Mouse (Mus musculus) limb, embryonic 14.5 days (tissue): ENCODE measurements around the gene Gtf2e1. TPM values are rescaled to one million over a fixed set of nuclear protein-coding genes. Genes with fewer than 3 reads are reported as not detected.

Experiments
- ATAC-seq: fragments of 200-750 bp; cut with Nextera tagmentation; 2 replicates; pipeline ENCODE4 v1.8.0; 2017; ENCODE audit warnings: low read depth, moderate number of reproducible peaks, moderate TSS enrichment; ENCODE audit not compliant: low FRiP score
- DNase-seq: peaks from one replicate; pipeline ENCODE4 v3.0.0-alpha.2; 2015; ENCODE audit warnings: low spot score
- H3K27ac ChIP-seq: fragments of 300-500 bp; sonication (generic); replicated peaks from 2 replicates; pipeline ENCODE4 v1.5.1; 2014; ENCODE audit warnings: low read depth, mild to moderate bottlenecking, low read length, moderate library complexity, mixed read lengths
- H3K27me3 ChIP-seq: fragments of 300-500 bp; sonication (generic); 2 replicates; pipeline ENCODE4 v1.6.1; 2014; ENCODE audit warnings: low read length, mixed read lengths; ENCODE audit not compliant: control insufficient read depth, insufficient read depth
- H3K36me3 ChIP-seq: fragments of 300-500 bp; sonication (generic); 2 replicates; pipeline ENCODE4 v1.6.1; 2014; ENCODE audit warnings: mild to moderate bottlenecking, low read length, moderate library complexity, mixed read lengths; ENCODE audit not compliant: control insufficient read depth, insufficient read depth
- H3K4me1 ChIP-seq: fragments of 300-500 bp; sonication (generic); 2 replicates; pipeline ENCODE4 v1.6.1; 2014; ENCODE audit warnings: antibody characterized with exemption, low read length, mixed read lengths; ENCODE audit not compliant: control insufficient read depth, insufficient read depth
- H3K4me2 ChIP-seq: fragments of 300-500 bp; sonication (generic); replicated peaks from 2 replicates; pipeline ENCODE4 v1.6.1; 2014; ENCODE audit warnings: low read depth, mild to moderate bottlenecking, low read length, moderate library complexity; ENCODE audit not compliant: severe bottlenecking
- H3K4me3 ChIP-seq: fragments of 300-500 bp; sonication (generic); replicated peaks from 2 replicates; pipeline ENCODE4 v1.5.1; 2014; ENCODE audit warnings: low read length
- H3K9ac ChIP-seq: fragments of 300-500 bp; sonication (generic); 2 replicates; pipeline ENCODE4 v1.6.1; 2014; ENCODE audit warnings: mild to moderate bottlenecking, low read depth, low read length, moderate library complexity; ENCODE audit not compliant: severe bottlenecking
- H3K9me3 ChIP-seq: fragments of 300-500 bp; sonication (generic); 2 replicates; pipeline ENCODE4 v1.6.1; 2016; ENCODE audit warnings: low read length; ENCODE audit not compliant: control insufficient read depth
- POLR2A ChIP-seq: fragments of 200-500 bp; IDR thresholded peaks from 2 replicates; pipeline ENCODE4 v1.8.0; 2012; ENCODE audit warnings: inconsistent platforms, mild to moderate bottlenecking, moderate library complexity, borderline replicate concordance; ENCODE audit not compliant: insufficient read depth, insufficient read length; ENCODE audit errors: extremely low read depth
- WGBS: fragments of 180-500 bp; shearing (Covaris S2); extraction: QIAGEN DNeasy Blood & Tissue Kit; methylation state at CpG from one replicate; pipeline ENCODE4 v1.1.7; 2014; 5-methylcytosine and 5-hydroxymethylcytosine counted together
- polyA plus RNA-seq, 2 experiments: library from polyadenylated mRNA; depleted of rRNA in 1 of 2; stranded (reverse) in 1 of 2; unstranded in 1 of 2; fragments of >200 nt; fragmentation: Nextera tagmentation in 1 of 2; extraction: Ambion mirVana in 1 of 2; gene quantifications; 2 replicates each; pipeline versions ENCODE4 v1.2.1 to v1.2.3; 2012 to 2014

Gtf2e1 gene
- polyA plus RNA-seq, 2 experiments: 23.0 to 28.2 TPM

DNA sequence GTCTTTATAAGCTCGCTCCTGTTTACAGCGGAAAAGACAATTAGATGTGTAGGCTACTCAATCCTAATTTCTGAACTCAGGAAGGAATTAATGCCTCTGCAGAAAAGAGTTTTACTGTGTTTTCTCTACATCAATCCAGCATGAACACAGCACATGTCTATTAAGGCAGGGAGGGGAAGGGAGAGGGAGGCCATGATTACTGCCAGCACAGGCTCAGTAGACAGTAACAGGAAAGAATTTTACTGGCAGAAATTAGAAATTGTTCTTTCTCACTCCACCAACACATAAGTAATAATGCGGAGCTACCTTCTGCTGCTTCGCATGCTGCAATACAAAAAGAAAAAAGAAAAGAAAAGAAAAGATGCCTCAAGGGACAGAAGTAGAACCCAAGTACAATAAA lies 78.0 kb downstream of the Gtf2e1 start:
- H3K4me3 ChIP-seq: no peak overlapping the region
- TF ChIP-seq POLR2A: no peak
- H3K36me3 ChIP-seq: no peaks in the 10 kb centered on the region
- WGBS: 82% methylated on average over 4 of the region's 4 CpGs
- H3K4me1 ChIP-seq: no peaks in the 10 kb centered on the region
- ATAC-seq: no peak
- no peak for DNase-seq
- H3K27ac ChIP-seq: no peak overlapping the region
- H3K27me3 ChIP-seq: no peaks in the 10 kb centered on the region
- no peak overlapping the region for H3K4me2 ChIP-seq
- H3K9ac ChIP-seq: no peak overlapping the region
- no peaks in the 10 kb centered on the region for H3K9me3 ChIP-seq

Other genes with a start within 250 kb of the Gtf2e1 start
- gene Stxbp5l, start 154.8 kb downstream of the Gtf2e1 start, polyA plus RNA-seq (2012; rRNA removed): 0.08 TPM in 2 replicates
- 0.10 and 0.22 TPM in 2 replicates for gene Stxbp5l, start 154.8 kb downstream of the Gtf2e1 start, polyA plus RNA-seq (2014; fragmentation: Nextera tagmentation; extraction: Ambion mirVana)
- gene Rabl3, start 96 bp upstream of the Gtf2e1 start, polyA plus RNA-seq (2012; rRNA removed): 11.9 and 14.2 TPM in 2 replicates
- 27.8 TPM in 2 replicates for gene Rabl3, start 96 bp upstream of the Gtf2e1 start, polyA plus RNA-seq (2014; fragmentation: Nextera tagmentation; extraction: Ambion mirVana)
- 0.20 and 0.40 TPM in 2 replicates for gene Hgd, start 40.4 kb upstream of the Gtf2e1 start, polyA plus RNA-seq (2012; rRNA removed)
- gene Hgd, start 40.4 kb upstream of the Gtf2e1 start, polyA plus RNA-seq (2014; fragmentation: Nextera tagmentation; extraction: Ambion mirVana): 0.12 TPM in 1 of 2 replicates, not detected in the other
- gene Ndufb4, start 114.7 kb upstream of the Gtf2e1 start, polyA plus RNA-seq (2012; rRNA removed): 54.9 and 62.5 TPM in 2 replicates
- 56.3 and 56.5 TPM in 2 replicates for gene Ndufb4, start 114.7 kb upstream of the Gtf2e1 start, polyA plus RNA-seq (2014; fragmentation: Nextera tagmentation; extraction: Ambion mirVana)
- gene Fstl1, start 237.1 kb upstream of the Gtf2e1 start, polyA plus RNA-seq (2012; rRNA removed): 478 and 520 TPM in 2 replicates
- 865 and 910 TPM in 2 replicates for gene Fstl1, start 237.1 kb upstream of the Gtf2e1 start, polyA plus RNA-seq (2014; fragmentation: Nextera tagmentation; extraction: Ambion mirVana)